Mouse (Mus musculus): ENCODE data around the gene Majin.

Gene Majin

GRCm38 (mm10) chr19:6184131-6184530 lies at the start of gene Majin:
Gene Majin, plus strand, starts transcription at chr19:6184388.
- no peak for DNase-seq (ENCODE audit: low read depth, low spot score)

- no peak for DNase-seq (ENCODE audit: low read depth, low spot score)
Measured at GRCm38 (mm10) chr19:6136397-6136796, 47.8 kb upstream of the Majin start.

- no peak for DNase-seq (ENCODE audit: low read depth, low spot score)
Measured at GRCm38 (mm10) chr19:6139701-6140100, 44.5 kb upstream of the Majin start.

GRCm38 (mm10) chr19:6140374-6140677 lies 43.9 kb upstream of the Majin start:
- DNase-seq (ENCODE audit: low read depth, low spot score) = no peak

DNA sequence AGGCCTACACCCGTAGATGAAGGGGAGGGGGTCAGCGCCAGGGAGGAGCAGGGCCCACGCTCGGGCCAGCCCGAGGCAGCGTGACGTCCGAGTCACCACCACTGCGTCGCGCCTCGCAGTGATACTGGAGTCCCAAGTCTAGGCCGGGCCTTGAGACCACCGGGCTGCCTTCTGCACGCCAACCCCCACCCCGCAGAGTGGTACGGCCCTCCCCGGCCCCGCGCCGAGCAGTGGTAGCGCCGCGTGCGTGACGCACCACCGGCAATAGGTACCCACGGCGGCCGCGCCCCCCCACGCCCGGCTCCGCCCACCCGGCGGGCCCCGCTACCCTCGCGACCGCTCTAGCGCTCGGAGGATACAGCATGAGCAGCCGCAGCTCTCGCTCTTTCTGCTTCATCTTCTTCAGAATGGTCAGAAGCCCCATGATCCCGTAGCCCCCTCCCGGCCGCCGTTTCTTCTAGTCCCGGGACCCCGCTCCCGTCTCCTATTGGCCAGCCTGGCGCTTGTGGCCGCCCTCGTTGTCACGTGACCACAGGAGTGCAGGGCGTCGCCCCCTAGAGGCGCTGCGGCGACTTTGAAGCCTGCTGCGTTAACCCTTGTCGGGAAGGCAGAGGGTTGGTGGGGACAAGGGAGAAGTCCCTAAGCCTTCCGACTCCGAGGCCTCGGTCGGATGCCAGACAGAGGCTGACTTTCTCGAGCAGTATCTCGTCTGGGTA lies 43.4 kb upstream of the Majin start, which contains the start of gene Batf2:
Gene Batf2, plus strand, starts transcription at position 306 of the 716 bp plus-strand sequence.
- DNase-seq (ENCODE audit: low read depth, low spot score) = peak; percentile 97

DNA sequence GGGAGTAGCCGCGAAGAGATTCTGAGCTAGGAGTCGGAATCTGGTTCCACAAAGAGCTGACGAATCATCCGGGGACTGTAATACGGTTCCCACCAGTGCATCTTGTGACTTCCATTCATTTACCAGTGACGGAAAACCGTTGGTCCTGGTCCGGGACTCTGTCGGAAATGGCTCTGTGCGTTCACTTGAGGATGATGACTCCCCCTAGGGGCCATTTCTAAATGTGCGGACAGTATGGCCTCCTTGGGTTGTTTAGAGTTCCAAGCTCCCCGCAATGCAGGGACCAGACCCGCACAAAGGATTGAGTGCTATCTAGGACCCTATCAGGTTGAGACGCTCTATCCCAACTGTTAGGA lies 42.8 kb upstream of the Majin start, which contains the start of gene Arl2:
Gene Arl2, minus strand, starts transcription at position 155 of the 356 bp plus-strand sequence.
- DNase-seq (ENCODE audit: low read depth, low spot score) = peak; percentile 93

GRCm38 (mm10) chr19:6144842-6145241 lies 39.3 kb upstream of the Majin start:
- no peak for DNase-seq (ENCODE audit: low read depth, low spot score)

- no peak for DNase-seq (ENCODE audit: low read depth, low spot score)
Measured at GRCm38 (mm10) chr19:6155174-6155573, 29.0 kb upstream of the Majin start.

- no peak for DNase-seq (ENCODE audit: low read depth, low spot score)
Measured at GRCm38 (mm10) chr19:6156372-6156771, 27.8 kb upstream of the Majin start.

DNA sequence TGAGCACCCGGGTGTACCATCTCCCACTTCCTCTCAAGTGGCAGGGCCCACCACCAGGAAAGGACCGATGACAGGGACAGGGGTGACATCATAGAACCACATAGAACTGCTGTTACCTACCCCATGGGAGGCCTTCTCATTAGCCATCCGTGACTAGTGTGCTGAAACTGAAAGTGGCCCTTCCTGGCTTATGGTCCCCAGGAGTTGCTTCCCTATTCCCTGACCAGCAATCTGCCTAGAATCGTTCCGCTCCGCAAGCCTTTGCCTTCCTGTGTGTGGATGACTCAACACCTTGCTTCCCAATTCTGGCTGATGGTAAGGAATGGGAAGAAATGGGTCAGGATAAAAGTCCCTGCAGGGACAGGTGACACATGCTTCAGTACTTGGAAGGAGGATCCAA lies 27.0 kb upstream of the Majin start:
- DNase-seq (ENCODE audit: low read depth, low spot score) = no peak

DNA sequence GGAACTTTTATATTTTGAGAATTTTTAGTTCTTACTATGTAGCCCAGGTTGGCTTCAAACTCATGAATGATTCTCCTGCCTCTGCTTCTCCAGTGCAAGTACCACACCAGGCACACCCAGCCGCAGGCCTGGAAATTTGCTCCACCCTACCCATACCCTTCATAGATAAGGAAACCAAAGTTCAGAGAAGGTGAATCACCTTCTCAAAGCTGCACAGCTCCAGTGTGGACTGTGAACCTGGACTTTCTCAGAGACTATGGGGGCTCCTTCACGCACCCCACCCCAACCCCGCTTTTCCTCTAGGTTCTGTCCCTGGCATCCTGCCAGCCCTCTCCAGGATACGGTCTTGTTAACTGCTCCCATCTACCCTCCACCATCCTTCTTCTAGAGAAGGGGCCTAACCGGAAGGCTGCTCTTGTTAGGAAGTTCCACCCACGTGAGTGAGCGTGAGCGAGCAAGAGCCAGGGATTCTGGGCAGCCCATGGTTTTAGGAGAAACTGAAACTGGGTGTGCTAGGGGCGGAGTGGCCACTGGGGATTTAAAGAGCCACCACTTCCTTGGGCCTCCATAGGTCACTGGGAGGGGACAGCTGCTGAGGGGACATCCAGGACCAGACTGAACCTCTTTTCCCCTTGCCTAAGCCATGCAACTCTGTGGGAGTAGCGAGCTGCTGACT lies 20.2 kb upstream of the Majin start:
- no peak for DNase-seq (ENCODE audit: low read depth, low spot score)

GRCm38 (mm10) chr19:6166750-6167149 lies 17.4 kb upstream of the Majin start:
- DNase-seq (ENCODE audit: low read depth, low spot score) = no peak

DNA sequence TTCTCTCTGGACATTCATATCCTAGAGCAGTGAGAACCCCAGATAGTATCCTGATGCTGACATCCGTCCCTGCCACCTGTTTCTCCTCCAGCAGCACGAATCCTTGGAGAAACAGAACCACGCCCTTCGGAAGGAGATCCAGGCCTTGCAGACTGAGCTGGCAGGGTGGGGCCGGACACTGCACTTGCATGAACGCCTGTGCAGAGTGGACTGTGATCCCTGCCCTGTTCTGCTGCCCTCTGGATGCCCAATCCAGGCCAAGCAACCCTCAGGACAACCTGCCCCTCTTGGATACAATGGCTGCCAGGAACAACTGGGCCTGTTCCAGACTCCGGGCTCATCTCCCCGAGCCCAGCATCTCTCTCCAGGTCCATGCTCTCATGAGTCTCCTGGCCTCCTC lies 13.0 kb upstream of the Majin start:
- DNase-seq (ENCODE audit: low read depth, low spot score) = no peak

GRCm38 (mm10) chr19:6174771-6175170 lies 9.4 kb upstream of the Majin start:
- DNase-seq (ENCODE audit: low read depth, low spot score) = peak; percentile 17

- no peak for DNase-seq (ENCODE audit: low read depth, low spot score)
Measured at GRCm38 (mm10) chr19:6178775-6179174, 5.4 kb upstream of the Majin start.

DNA sequence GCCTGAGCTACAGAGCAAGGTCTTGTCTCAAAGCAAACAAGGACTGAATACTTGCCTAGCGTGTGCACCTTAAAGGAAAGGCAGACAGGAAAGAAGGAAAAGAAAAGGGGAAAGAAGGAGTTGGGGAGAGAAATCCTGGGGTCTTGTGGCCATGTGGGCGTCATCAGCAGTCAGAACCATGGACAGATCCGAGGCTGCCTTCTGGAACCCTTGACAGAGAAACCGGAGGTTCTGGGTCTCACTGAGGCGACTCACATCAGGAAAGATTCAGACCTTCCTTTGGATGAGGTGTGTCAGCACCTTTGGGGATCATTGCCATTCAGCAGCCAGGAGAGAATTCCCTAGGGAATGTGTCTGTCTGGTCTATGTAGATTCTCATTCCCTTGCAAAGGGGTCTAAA lies 2.6 kb upstream of the Majin start:
- DNase-seq (ENCODE audit: low read depth, low spot score) = peak; percentile 58

- DNase-seq (ENCODE audit: low read depth, low spot score) = no peak
Measured at GRCm38 (mm10) chr19:6182534-6182933, 1.7 kb upstream of the Majin start.

GRCm38 (mm10) chr19:6204265-6204664 lies 20.1 kb downstream of the Majin start:
- no peak for DNase-seq (ENCODE audit: low read depth, low spot score)

GRCm38 (mm10) chr19:6206716-6207115 lies 22.5 kb downstream of the Majin start:
- no peak for DNase-seq (ENCODE audit: low read depth, low spot score)

DNA sequence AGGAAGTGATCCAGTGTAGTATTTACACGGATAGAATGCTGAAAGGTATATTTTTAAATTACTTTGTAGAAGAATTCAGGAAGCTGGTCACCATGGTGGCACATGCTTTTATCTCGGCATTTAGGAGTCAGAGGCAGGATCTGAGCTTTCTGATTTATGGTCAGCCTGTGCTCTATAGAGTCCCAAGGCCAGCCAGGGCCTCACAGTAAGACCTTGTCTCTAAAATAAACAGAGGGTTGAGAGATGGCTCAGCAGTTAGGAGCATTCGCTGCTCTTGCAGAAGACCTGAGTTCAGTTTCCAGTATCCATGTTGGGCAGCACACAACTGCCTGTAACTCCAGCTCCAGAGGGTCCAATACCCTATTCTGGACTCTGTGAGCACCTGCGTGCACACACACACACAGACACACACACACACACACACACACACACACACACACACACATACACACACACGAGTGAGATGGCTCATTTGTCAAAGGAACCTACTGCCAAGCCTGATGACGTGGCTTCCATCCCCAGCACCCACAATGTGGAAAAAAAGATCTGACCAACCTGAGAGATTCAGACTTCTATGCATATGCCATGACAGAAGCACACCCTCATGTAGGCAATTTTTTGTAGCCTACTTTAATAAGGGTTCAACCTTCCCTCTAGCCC lies 32.0 kb downstream of the Majin start:
- no peak for DNase-seq (ENCODE audit: low read depth, low spot score)

GRCm38 (mm10) chr19:6218606-6219005 lies 34.4 kb downstream of the Majin start:
- no peak for DNase-seq (ENCODE audit: low read depth, low spot score)

- peak; percentile 49 for DNase-seq (ENCODE audit: low read depth, low spot score)
Measured at GRCm38 (mm10) chr19:6226135-6226534, 41.9 kb downstream of the Majin start, which contains the start of gene Gpha2. Gene Gpha2, plus strand, starts transcription at chr19:6226380.

GRCm38 (mm10) chr19:6226763-6227162 lies 42.6 kb downstream of the Majin start:
- no peak for DNase-seq (ENCODE audit: low read depth, low spot score)

All from mesoderm, embryonic 11.5 days (tissue).